Mouse (Mus musculus): ENCODE data around the gene 2310034G01Rik.

GRCm38 (mm10) chr19:46333906-46334305 is 16.2 kb downstream of the 2310034G01Rik start:
- TF ChIP-seq CTCF (IDR thresholded peaks at IDR 0.05; ENCODE audit: insufficient read depth, low read depth, low read length) (no peak), POLR2A (IDR thresholded peaks at IDR 0.05; ENCODE audit: insufficient read depth, low read depth, low read length) (no peak)
